Comparison of ENCODE assay signal across 8 mouse cellular contexts in genomic region chr6:125081797-125082560, GRCm38 (mm10). TPM values are rescaled to one million over a fixed set of nuclear protein-coding genes. Genes with fewer than 3 reads are reported as not detected.
DNase-seq lines count a peak whose midpoint lies in the region; ATAC-seq and TF ChIP-seq lines count a peak whose summit lies in the region.

No protein-coding gene starts in this region.

- no peaks in the 10 kb centered on the region for H3K9me3 ChIP-seq in hindbrain, postnatal 0 days (ENCODE audit: low read length)

- no peaks in the 10 kb centered on the region for H3K4me1 ChIP-seq in hindbrain, postnatal 0 days (ENCODE audit: insufficient read depth, low read length)

- intact Hi-C loops in gastrocnemius, adult 2 months (cut with DNase I), result loop anchor here (5.0 kb wide), 1 partner anchor 165 kb away; no protein-coding TSS in a partner anchor

- 22% methylated on average over 45 of the region's 45 CpGs for WGBS in hindbrain, postnatal 0 days

- peak overlapping the region; percentile 68 for H3K4me2 ChIP-seq in hindbrain, postnatal 0 days (ENCODE audit: low read depth, low read length)

- ATAC-seq in hindbrain, postnatal 0 days, result peak; percentile 97
- ATAC-seq in megakaryocyte-erythroid progenitor cell, adult 5-6 weeks (replicated peaks; ENCODE audit: low FRiP score, low TSS enrichment, poor library complexity, severe bottlenecking), result 0 out of 2 replicates have a peak, but pooled peaks have one; percentile 27

- peak; percentile 95 for DNase-seq in adrenal gland, postnatal 14 days
- peak; percentile 77 to 88 for DNase-seq in cerebellum, postnatal 36 days
- peak; percentile 95 for DNase-seq in gastrocnemius, adult 2 months
- peak; percentile 98 for DNase-seq in hindbrain, postnatal 0 days (ENCODE audit: low spot score)
- peak; percentile 50 to 80 for DNase-seq in left cerebral cortex, adult 8-10 months (ENCODE audit: low spot score in 2 of 2)
- DNase-seq in skeletal muscle tissue, adult 2 months (ENCODE audit: low read depth, low spot score), result peak; percentile 90
- no peak for DNase-seq in T-cell, adult 2 months (ENCODE audit: low spot score)

- peak overlapping the region; percentile 56 for H3K9ac ChIP-seq in hindbrain, postnatal 0 days (replicated peaks; ENCODE audit: low read length)

- H3K27me3 ChIP-seq in hindbrain, postnatal 0 days (ENCODE audit: insufficient read depth, low read length), result no peaks in the 10 kb centered on the region

- H3K36me3 ChIP-seq in hindbrain, postnatal 0 days (ENCODE audit: insufficient read depth, low read length), result no peaks in the 10 kb centered on the region

- peak overlapping the region; percentile 73 for H3K4me3 ChIP-seq in gastrocnemius, adult 2 months
- peak overlapping the region; percentile 35 for H3K4me3 ChIP-seq in hindbrain, postnatal 0 days (ENCODE audit: low read length)

- TF ChIP-seq CTCF in gastrocnemius, adult 2 months (IDR thresholded peaks at IDR 0.05), result peak; percentile 91
- peak; percentile 98 for TF ChIP-seq CTCF in hindbrain, postnatal 0 days (IDR thresholded peaks at IDR 0.05; ENCODE audit: low read depth)

- peak overlapping the region; percentile 71 for H3K27ac ChIP-seq in gastrocnemius, adult 2 months
- peak overlapping the region; percentile 90 for H3K27ac ChIP-seq in hindbrain, postnatal 0 days

RNA-seq across cellular contexts. Expression of gene Chd4, which starts 13.8 kb away (rescaled TPM):
- total RNA-seq in adrenal gland, postnatal 14 days (2021), result 189 and 192 TPM in 2 replicates
- total RNA-seq in gastrocnemius, adult 2 months (2021), result 10 to 100 TPM; 68.8 to 71.2 TPM
- total RNA-seq in hindbrain, postnatal 0 days (2014; rRNA removed), result 101 and 106 TPM in 2 replicates
- 90.2 and 94.7 TPM in 2 replicates for polyA plus RNA-seq in hindbrain, postnatal 0 days (2015; fragmentation: Nextera tagmentation; extraction: Ambion mirVana)
- total RNA-seq in left cerebral cortex, adult 8-10 months (2022), result 100 to 1,000 TPM; 161 to 176 (median 173) TPM
- total RNA-seq in megakaryocyte-erythroid progenitor cell, adult 5-6 weeks (2014; fragmentation: Nextera tagmentation), result 153 and 188 TPM in 2 replicates
- 438 and 492 TPM in 2 replicates for total RNA-seq in megakaryocyte-erythroid progenitor cell, adult 5-6 weeks (2017)

RNA-seq across cellular contexts. Expression of gene Lpar5, which starts 14.3 kb away (rescaled TPM):
- total RNA-seq in adrenal gland, postnatal 14 days (2021), result 0.44 and 2.1 TPM in 2 replicates
- total RNA-seq in gastrocnemius, adult 2 months (2021), result not detected
- total RNA-seq in hindbrain, postnatal 0 days (2014; rRNA removed), result 0.75 and 1.8 TPM in 2 replicates
- 0.68 and 0.88 TPM in 2 replicates for polyA plus RNA-seq in hindbrain, postnatal 0 days (2015; fragmentation: Nextera tagmentation; extraction: Ambion mirVana)
- total RNA-seq in left cerebral cortex, adult 8-10 months (2022), result 1 to 10 TPM in 2 of 4 experiments, under 1 TPM in 2; 0.44 to 1.9 (median 0.82) TPM
- not detected in 2 replicates for total RNA-seq in megakaryocyte-erythroid progenitor cell, adult 5-6 weeks (2014; fragmentation: Nextera tagmentation)
- 4.3 TPM in 1 of 2 replicates, not detected in the other for total RNA-seq in megakaryocyte-erythroid progenitor cell, adult 5-6 weeks (2017)

RNA-seq across cellular contexts. Expression of gene Acrbp, which starts 32.5 kb away (rescaled TPM):
- total RNA-seq in adrenal gland, postnatal 14 days (2021), result 7.5 and 8.2 TPM in 2 replicates
- 1 to 10 TPM; 2.4 to 4.5 TPM for total RNA-seq in gastrocnemius, adult 2 months (2021)
- total RNA-seq in hindbrain, postnatal 0 days (2014; rRNA removed), result 10.5 and 17.3 TPM in 2 replicates
- 12.2 and 17.5 TPM in 2 replicates for polyA plus RNA-seq in hindbrain, postnatal 0 days (2015; fragmentation: Nextera tagmentation; extraction: Ambion mirVana)
- 10 to 100 TPM in 2 of 4 experiments, 1 to 10 TPM in 2; 8.6 to 12.1 (median 10.1) TPM for total RNA-seq in left cerebral cortex, adult 8-10 months (2022)
- 8.6 and 16.5 TPM in 2 replicates for total RNA-seq in megakaryocyte-erythroid progenitor cell, adult 5-6 weeks (2014; fragmentation: Nextera tagmentation)
- 0.95 and 8.6 TPM in 2 replicates for total RNA-seq in megakaryocyte-erythroid progenitor cell, adult 5-6 weeks (2017)

RNA-seq across cellular contexts. Expression of gene Ing4, which starts 42.4 kb away (rescaled TPM):
- total RNA-seq in adrenal gland, postnatal 14 days (2021), result 64.9 and 71.8 TPM in 2 replicates
- 10 to 100 TPM; 26.8 to 28.3 TPM for total RNA-seq in gastrocnemius, adult 2 months (2021)
- total RNA-seq in hindbrain, postnatal 0 days (2014; rRNA removed), result 60.7 and 78.3 TPM in 2 replicates
- 97.6 and 102 TPM in 2 replicates for polyA plus RNA-seq in hindbrain, postnatal 0 days (2015; fragmentation: Nextera tagmentation; extraction: Ambion mirVana)
- 10 to 100 TPM; 52.5 to 59.2 (median 54.2) TPM for total RNA-seq in left cerebral cortex, adult 8-10 months (2022)
- 23.6 and 45.9 TPM in 2 replicates for total RNA-seq in megakaryocyte-erythroid progenitor cell, adult 5-6 weeks (2014; fragmentation: Nextera tagmentation)
- total RNA-seq in megakaryocyte-erythroid progenitor cell, adult 5-6 weeks (2017), result 43.0 and 51.1 TPM in 2 replicates

RNA-seq across cellular contexts. Expression of gene Nop2, which starts 49.7 kb away (rescaled TPM):
- total RNA-seq in adrenal gland, postnatal 14 days (2021), result 47.0 and 53.7 TPM in 2 replicates
- total RNA-seq in gastrocnemius, adult 2 months (2021), result 10 to 100 TPM; 17.9 to 18.1 TPM
- total RNA-seq in hindbrain, postnatal 0 days (2014; rRNA removed), result 33.9 and 34.2 TPM in 2 replicates
- polyA plus RNA-seq in hindbrain, postnatal 0 days (2015; fragmentation: Nextera tagmentation; extraction: Ambion mirVana), result 37.3 and 38.8 TPM in 2 replicates
- total RNA-seq in left cerebral cortex, adult 8-10 months (2022), result 10 to 100 TPM; 25.4 to 28.2 (median 27.2) TPM
- total RNA-seq in megakaryocyte-erythroid progenitor cell, adult 5-6 weeks (2014; fragmentation: Nextera tagmentation), result 92.2 and 114 TPM in 2 replicates
- total RNA-seq in megakaryocyte-erythroid progenitor cell, adult 5-6 weeks (2017), result 108 and 125 TPM in 2 replicates
